Mouse (Mus musculus) T-helper 2 cell (primary cell): ENCODE measurements around the gene Mical3.

Source experiments
- in situ Hi-C: fragments of 300-600 bp; cut with MboI, MseI; formaldehyde crosslinking; loops from one replicate; pipeline ENCODE4 v1.15.1; 2025; ENCODE audit warnings: high pct_unique_total_duplicates

Mical3 gene

DNA sequence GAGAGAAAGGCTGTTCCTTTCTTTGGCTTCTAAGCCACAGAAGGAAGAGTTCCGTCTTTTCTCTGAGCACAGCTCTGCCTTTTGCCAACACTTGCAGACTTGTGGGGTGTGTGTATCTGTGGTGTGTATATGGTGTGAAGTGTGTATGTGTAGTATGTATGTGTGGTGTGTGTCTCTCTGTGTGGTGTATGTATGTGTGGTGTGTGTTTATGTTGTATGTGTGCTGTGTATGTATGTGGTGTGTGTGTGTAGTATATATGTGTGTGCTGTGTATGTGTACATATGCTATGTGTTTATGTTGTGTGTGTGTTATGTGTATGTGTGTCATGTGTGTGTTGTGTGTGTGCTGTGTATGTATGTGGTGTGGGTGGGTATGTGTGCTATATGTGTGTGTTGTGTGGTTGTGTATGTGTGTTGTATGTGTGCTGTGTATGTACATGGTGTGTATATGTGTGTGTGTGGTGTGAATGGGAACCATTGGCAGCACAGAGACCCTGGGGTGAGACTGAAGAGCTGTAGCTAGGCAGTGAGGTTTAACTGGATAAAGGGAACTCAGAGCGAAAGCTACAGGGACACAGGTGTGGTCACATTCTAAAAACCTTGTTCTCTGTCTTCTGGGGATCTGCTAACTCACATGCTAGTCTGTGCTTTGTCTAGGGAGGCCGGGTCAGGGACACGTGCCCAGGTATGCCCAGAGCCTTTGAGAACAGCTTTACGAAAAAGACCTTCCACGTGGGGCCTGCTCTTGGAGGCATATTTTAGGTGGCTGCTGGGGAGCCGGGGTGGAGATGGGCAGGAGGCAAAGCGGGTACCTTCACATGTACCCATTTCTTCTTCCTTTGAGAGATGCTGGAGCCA lies 159.6 kb downstream of the Mical3 start:
- in situ Hi-C loops: loop anchor here (5.0 kb wide), 1 partner anchor 206 kb away; no protein-coding TSS in a partner anchor

DNA sequence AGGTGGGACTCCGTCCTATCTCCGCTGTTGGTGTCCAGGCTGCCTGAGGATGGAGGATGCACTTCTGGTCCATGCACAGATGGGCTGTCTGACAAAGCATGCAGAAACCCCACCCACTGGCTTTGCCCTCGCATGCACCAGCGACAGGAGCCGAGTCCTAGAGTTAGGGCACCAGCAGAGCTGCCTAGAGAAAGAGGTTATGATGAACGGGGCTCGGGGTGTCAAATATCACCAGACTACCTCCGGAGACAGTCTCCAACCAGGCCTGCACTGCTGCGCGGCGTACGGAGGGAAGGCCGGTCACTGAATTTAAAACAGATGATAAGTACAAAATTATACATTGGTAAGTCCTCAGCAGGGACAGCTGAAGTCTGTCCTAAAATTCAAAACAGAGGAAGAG lies 165.0 kb downstream of the Mical3 start:
- in situ Hi-C loops: no loop called here

DNA sequence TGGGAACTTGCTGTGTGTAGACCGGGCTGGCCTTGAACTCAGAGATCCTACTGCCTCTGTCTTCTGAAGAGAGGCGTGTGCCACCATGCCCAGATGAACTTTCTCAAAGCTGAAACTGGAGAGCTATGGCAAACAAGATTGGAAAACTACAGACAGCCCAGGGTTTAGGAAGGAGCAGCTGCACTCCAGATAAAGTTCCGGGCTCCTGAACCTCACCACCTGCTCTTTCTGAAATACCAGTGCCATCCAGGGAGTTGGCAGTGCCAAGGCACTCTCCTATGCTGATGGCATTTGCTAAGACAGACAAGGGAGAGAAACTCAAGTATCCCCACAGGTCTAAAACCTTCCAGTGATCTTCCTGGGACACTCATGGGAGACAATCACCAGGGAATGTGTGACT lies 166.6 kb downstream of the Mical3 start:
- in situ Hi-C loops: no loop called here

DNA sequence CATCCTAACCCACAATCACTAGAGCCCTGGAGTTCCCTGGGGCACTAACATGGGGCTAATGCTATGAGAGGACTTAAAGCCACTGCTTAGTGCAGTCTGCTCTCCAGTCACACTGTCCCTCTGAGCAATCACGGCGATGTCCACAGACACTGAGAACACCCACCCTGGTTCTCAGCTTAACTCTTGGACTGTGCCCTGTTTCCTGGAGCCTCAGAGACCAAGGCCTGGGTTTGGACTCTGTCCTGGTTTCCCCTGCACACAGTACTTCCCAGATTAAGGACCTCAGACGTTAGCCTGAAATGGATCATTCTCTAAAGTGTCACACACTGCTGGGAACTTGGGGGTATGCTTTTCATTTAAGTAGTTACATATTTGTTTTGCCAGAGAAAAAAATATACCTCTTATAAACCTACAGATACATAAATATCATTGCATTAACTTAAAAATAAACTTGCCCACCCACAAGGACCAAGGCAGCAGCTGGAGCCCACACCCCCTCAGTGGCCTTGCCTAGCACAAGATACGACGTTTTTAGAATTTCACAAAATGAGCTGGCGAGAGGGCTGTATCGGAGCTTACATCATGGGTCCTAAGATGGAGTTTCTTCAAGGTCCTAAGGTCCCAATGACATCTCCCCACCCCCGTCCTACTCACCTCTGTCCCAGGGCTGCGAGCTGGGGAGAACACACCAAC lies 170.3 kb downstream of the Mical3 start:
- in situ Hi-C loops: no loop called here

DNA sequence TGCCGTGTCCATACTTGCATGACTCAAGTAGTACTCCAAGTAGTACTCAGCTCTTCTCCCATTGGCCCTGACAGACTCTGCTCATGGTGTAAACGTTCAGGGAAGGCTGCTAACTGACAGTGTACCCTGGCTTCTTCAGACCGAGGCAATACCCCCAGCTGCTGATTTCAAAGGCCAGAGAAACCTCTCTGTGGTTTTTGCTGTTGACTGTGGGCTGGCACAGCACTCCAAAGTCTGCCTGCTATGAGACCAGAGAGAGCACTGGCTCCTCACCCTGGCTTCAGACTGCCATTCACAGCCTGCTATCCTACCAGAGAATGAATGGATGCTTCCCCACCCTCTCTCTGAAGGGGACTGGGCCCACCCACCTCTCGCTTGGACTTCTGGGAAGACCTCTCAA lies 173.5 kb downstream of the Mical3 start:
- in situ Hi-C loops: no loop called here

DNA sequence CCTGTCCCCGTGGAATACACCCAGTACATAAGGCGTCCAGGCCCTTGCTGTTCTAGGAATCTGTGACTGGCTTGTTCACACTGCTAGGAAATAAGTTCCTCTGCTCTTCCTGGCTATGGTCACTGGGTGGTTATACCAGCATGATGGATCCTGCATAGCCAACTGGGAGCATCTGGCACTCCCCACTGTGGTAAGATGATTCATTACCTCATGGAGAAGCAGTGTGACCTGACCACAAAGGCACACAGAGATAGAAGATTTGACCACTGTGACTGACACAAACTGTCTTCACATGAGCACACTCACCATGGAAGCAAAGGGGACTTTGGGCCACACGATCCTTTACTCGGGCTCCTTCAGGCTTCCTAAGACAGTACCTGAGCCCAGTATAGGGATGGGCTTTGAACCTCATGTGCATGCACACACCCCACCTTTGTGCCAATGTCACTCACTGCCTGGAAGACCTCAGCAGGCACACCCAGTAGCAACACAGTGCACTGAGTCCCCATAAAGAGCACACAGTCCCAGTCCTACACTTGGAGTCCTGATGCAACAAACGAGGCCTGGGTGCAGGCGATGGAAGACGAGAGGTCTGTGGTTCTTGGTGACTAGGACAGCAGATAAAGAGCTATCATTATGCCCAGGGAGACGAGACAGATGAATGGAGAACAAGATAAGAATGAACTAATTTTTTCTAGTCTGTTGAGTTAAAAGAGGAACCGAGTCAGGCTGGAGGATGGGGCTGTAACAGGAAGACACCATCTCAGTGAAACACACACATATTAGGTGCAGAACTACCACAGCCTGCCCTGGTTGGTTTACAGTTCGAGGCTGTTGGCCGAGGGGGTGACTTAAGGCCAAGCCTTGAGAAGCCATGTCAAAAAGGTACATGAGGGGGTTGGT lies 174.3 kb downstream of the Mical3 start:
- in situ Hi-C loops: no loop called here

DNA sequence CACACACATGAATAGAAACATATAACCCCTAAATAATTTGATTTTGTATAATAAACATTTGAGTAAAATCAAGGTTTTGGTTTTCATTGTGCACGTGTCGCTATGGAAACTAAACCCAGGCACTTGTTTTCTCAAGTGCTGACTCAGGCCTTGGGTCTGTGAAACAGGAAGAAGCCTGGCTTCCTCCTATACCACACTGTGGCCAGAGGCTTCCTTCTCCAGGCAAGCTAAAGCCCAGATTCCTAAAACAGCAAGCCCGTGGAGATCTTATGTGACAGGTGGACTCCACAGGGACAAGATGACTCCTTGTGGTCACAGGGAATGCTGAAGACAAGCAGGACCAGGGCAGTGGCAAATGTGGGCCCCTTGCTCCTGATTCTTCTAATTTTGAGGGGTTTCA lies 175.6 kb downstream of the Mical3 start:
- in situ Hi-C loops: no loop called here

DNA sequence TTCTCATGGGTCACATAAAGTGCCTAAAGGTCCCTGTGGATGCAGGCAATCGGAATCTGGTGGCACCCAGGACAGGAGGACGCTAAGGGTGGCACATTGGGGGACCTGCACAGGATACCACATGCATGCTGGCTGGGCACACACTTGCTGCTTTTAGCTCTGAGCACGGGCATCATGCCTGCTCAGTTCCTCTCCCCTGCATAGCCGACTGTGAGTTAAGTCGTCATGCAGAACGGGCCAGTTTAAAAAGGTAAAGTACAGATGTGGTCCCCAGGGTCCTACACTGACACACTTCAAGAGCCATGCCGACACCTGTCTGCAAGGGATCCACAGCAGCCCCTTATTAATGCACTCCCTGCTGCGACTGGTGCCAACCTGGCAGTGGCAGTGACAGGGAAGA lies 176.6 kb downstream of the Mical3 start:
- in situ Hi-C loops: no loop called here

DNA sequence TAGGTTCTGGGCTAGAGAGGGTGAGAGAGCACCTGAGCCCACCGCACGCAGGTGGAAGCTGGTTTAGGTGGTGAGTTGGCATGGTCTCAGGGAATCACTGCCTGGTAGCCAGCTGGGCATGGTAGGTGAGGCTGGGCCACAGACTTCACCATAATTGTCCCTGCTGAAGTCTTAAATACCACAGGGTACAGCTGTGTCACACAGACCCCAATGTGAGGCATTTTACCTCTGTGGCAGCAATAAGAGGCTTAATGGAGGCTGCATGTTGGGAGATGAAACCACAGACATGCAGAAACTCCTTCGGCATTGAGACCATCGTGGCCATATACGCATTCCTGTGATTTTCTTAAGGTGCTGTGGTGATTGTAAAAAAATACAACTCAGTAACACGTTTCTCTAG lies 178.3 kb downstream of the Mical3 start:
- in situ Hi-C loops: no loop called here

DNA sequence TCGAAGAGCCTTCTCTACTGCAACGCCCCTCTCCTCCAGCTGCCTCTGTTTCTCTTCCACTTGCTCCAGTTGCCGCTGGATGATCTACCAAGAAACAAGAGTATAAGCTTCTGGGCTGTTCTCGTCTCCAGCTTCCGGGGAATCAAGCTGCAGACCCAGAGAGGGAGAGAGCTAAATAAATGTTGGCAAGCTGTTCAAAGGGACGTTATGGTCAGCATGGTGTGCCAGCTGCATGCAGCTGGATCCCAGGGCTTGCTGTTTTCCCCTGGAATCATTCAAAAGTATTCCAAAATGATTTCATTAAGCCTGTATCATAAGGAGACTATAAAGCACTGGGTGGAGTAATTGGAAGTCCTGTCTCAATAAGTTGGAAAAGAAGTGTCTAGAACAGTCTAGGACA lies 179.5 kb downstream of the Mical3 start:
- in situ Hi-C loops: no loop called here

DNA sequence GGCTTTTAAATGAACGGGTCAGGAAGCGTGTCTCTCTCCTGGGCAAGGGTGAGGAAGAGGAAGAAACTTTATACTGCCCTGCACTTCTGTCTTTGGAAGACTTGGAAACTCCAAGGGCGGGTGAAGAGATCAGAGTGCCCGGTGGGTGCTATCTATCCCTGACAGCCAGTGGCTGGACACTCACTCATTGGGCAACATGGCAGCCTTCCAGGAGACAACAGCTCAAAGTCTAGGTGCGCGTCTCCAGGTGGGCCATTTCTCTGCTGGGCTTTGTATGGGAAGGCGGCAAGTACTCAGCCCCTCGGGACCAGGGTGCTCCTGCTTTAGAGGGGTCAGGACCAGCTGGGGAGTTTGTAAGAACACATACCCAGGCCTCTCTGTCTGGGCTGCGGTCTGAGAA lies 185.3 kb downstream of the Mical3 start:
- in situ Hi-C loops: no loop called here

DNA sequence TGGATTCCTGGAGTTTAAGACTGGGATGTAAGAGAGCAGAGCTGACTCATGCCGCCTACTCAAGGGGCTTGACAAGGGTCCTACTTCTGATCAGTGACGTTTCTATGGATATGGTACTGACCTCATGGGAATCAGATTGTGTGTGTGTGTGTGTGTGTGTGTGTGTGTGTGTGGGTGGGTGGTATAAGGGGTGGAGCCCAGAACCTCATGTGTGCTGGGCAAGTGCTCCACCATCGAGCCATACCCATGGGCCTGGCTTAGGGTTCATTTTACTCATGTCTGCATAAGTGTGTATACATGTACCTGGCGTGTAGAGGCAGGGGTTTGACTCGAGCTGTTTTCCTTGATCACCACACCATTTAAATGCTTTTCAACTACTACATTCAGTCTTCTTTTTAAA lies 186.8 kb downstream of the Mical3 start:
- in situ Hi-C loops: no loop called here

DNA sequence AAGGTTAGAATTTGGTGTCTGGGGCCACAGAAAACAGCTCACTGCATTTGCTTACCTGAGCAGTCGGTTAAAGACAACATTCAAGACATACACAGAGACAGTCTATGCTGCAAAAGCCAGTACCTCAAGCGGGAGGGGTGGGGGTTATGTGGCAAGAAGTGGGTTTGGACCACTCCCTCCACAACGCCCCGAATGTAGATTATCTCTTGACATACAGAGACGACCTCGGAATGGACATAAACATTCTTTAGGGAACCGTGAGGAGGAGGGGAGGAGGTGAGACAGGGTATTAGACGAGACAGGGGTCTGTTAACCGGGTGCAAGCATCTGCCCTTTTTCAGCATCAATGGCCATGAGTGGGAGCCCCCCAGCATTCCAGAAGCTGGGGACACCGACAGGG lies 187.2 kb downstream of the Mical3 start:
- in situ Hi-C loops: no loop called here

DNA sequence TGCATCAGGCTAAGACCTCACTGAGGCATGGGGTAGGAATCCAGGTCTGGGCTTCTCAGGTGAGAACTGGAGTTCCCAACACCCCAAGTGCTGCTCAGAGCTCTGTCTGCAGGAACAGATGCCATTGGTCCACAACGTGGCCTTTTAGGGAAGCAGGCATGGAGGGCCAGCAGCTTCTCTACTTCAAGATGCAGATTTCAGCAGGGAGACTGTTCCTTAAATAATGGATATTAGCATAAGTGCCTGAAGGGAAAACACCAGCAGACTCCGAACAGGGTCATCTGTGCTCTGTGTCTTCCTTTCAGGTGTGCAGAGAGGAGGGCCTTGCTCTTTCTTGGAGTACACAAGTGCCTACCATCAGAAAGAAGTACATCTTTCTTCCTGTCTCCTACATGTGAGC lies 187.7 kb downstream of the Mical3 start:
- in situ Hi-C loops: no loop called here

DNA sequence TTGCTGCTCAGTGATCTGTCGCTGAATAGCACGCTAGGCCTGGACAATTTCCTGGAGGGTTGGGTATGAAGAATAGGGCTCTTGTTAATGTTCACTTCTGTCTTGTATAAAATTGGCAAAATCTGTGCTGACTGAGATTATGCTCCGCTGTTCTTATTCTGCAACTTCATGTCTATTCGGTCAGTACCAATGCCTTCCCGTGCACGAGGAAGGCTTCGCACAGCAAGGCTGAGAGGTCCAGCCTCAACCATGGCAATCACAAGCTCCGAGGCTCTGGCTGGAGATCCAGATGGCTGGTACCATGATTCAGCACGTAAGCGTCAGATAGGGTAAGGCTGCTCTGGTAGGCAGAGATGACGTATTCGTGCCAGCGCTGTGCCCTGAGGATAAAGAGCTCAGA lies 189.2 kb downstream of the Mical3 start:
- in situ Hi-C loops: no loop called here

DNA sequence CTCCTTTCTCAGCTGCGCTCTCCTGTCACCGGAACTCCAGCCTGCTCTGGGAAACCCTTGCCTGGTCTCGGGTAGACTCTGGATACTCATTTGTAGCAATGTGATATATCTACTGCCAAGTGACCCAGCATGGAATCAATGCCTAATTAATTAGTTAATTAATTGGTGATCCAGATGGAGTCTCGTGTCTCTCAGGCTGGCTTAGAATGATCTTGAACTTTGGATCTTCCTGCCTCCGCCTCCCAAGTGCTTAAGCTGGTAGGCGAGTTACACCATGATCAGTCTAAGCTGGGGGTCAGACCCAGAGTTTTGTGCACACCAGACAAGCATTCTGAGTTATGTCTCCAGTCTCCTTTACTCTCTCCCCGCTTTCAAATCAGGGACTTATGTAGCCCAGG lies 189.7 kb downstream of the Mical3 start:
- in situ Hi-C loops: no loop called here

DNA sequence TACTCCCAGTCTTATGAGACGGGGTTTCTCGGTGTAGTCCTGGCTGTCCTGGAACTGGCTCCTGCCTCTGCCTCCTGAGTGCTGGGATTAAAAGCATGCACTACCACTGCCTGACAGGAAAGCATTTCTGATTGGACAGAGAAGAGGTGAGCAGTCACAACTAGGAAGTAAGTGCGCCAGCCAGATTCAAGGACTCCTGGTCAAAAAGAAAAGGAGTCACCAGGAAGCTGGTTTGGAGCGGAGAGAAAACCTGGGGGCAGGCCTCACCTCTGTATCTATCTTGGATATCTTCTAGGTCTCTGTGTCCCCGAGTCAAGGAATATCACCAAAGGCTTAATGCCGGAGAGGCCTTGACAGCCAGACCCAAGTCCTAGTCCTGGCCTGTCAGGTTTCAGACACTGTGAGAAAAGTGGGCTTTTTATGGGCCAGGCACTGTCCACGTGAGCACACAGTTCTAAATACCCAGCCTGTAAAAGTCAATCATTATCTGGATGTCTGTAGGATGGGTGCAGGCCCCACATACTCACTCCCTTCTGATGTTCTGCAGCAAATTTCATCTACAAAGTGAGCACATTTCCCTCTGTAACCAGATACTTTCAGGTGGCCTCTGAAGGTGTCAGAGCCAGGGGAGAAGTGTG lies 190.2 kb downstream of the Mical3 start:
- in situ Hi-C loops: no loop called here

DNA sequence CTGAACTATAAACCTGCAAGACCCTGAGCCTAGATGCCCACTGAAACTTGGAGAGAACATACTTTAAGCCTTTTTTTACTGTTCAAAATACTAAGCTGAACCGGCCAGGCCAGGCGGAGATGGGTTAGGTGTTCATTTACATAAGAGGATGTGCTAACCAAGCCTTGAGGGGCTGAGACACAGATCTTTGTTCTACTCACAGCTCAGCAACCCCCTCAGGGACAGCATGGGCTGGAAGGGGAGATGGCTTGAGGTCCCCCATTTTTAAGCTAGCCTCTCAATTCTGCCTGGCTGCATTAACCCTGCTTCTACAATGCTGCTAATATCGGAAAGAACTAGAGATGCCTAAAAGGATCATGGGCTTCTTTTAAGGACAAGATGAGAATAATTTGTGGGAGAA lies 191.0 kb downstream of the Mical3 start:
- in situ Hi-C loops: no loop called here

DNA sequence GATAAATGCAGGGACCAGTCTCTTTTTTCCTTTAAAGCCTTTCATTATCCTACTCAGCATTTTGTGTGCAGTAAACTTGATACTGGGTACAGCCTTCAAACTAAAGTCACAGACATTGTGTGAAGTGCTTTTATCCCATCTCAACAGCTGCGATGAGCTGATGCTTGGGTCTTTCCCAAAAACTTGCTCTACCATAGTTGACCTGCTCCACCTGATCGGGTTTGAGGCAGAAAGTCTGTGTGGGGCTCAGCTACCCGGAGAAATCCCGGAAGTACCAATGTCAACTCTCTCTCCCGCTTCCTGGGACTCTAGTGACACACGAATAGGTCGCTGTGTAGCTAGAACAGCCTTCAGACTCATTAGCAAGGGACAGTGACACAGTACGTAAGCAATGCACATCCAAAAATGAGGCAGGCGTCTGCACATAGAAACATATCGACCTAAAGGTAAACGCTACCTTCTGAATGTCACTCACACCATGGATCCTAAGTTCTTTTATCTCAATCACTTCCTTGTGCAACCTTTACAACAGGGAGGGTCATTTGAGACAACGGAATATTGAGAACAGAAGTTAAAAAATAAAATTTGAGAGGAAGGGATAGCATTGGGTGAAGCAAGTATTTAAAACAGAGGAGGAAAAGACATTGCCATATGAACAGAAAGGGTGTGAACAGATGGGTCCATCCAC lies 191.9 kb downstream of the Mical3 start:
- in situ Hi-C loops: no loop called here

DNA sequence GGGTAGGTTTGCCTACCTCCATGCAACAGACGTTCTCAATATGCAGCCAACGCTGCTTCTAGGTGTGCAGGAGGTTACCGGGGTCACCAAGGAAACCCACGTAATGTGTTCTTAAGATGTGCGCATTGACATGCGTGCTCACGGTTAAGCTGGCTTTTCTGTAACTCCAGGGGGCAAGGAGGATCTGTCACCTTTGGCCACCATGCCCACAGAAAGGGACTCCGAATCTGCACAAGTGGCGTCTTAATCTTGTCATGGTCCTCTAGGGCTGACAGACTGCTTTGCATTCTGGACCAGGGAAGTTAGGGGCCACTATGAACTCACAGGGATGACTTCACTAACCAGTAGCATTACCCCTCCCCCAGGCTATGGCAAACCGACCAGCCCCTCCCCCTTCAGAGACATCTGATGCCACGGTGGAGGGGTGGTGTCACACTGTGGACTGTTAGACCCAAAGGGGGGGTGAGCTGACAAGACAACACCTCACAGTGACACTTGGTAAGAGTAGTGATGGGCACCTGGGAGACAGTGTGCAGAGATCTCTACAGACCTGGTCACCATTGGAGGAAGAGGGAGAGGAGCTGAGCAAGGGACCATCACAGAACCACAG lies 192.7 kb downstream of the Mical3 start:
- in situ Hi-C loops: no loop called here
